14 mouse cellular contexts compared by ENCODE assay signal in genomic region chr2:87525899-87526616, GRCm38 (mm10). TPM values are rescaled to one million over a fixed set of nuclear protein-coding genes. Genes with fewer than 3 reads are reported as not detected.
A peak's percentile ranks its signal among the peaks of the same experiment; 100 is the strongest.
DNase-seq lines count a peak whose midpoint lies in the region; ATAC-seq and TF ChIP-seq lines count a peak whose summit lies in the region.
"Not testable (repeated sequence)": the region's sequence is repeated elsewhere in the genome, so short reads cannot be mapped to it uniquely, and the experiment has no call there.
"Had no signal": no experiment of that assay in that cellular context is flagged by ENCODE, and none has a peak within 500 bp of the region (broad histone marks: within the 10 kb centered on the region; RNA-seq: fewer than 3 reads in every experiment).

No protein-coding gene starts in this region.

- not testable (repeated sequence) for H3K9me3 ChIP-seq in heart, embryonic 12.5 days (replicated peaks); intestine, embryonic 15.5 days; lung, embryonic 15.5 days; neural tube, embryonic 13.5 days

- H3K27ac ChIP-seq in heart, embryonic 12.5 days (ENCODE audit: poor library complexity, severe bottlenecking); intestine, embryonic 15.5 days; lung, embryonic 15.5 days; neural tube, embryonic 13.5 days (replicated peaks): not testable (repeated sequence)
- H3K27ac ChIP-seq in testis, adult 2 months (ENCODE audit: control insufficient read depth, insufficient read depth, low read depth, low read length), result peak overlapping the region; percentile 25; the same call in 1 of the 2 replicates

- not testable (repeated sequence) for H3K36me3 ChIP-seq in heart, embryonic 12.5 days; intestine, embryonic 15.5 days; lung, embryonic 15.5 days; neural tube, embryonic 13.5 days; testis, adult 2 months (ENCODE audit: control insufficient read depth, insufficient read depth, low read length)

- TF ChIP-seq POLR2A in brain, embryonic 14.5 days (IDR thresholded peaks at IDR 0.05; ENCODE audit: borderline replicate concordance, extremely low read depth, insufficient read depth, insufficient read length, poor library complexity, severe bottlenecking); testis, adult 2 months (IDR thresholded peaks at IDR 0.05; ENCODE audit: control insufficient read depth, low read depth, low read length): not testable (repeated sequence)

- peak; percentile 46 for DNase-seq in brain, embryonic 14.5 days (ENCODE audit: low read depth)
- peak; percentile 6 to 7 for DNase-seq in layer of hippocampus, postnatal 25 days (ENCODE audit: extremely low spot score in 1 of 2, low spot score in 1 of 2)

- ATAC-seq in erythroblast, adult 5-6 weeks (replicated peaks; ENCODE audit: low FRiP score, poor library complexity, severe bottlenecking), result peak; percentile 64; the same call in 1 of the 2 replicates
- not testable (repeated sequence) for ATAC-seq in heart, embryonic 12.5 days (ENCODE audit: insufficient number of reproducible peaks, low FRiP score); intestine, embryonic 15.5 days; lung, embryonic 15.5 days (ENCODE audit: borderline replicate concordance, extremely low read depth, low FRiP score, low TSS enrichment)
- ATAC-seq in neural tube, embryonic 13.5 days (ENCODE audit: low read depth), result peak; percentile 56; the same call in 1 of the 2 replicates

- 28% methylated on average over 39 of the region's 39 CpGs for WGBS in heart, embryonic 12.5 days
- WGBS in intestine, embryonic 15.5 days, result 32% methylated on average over 38 of the region's 39 CpGs
- 31% methylated on average over 39 of the region's 39 CpGs for WGBS in lung, embryonic 15.5 days
- 32% methylated on average over 38 of the region's 39 CpGs for WGBS in neural tube, embryonic 13.5 days

- peak overlapping the region; percentile 60 for H3K4me2 ChIP-seq in heart, embryonic 12.5 days
- H3K4me2 ChIP-seq in intestine, embryonic 15.5 days (replicated peaks), result peak overlapping the region; percentile 40
- peak overlapping the region; percentile 33; the same call in 1 of the 2 replicates for H3K4me2 ChIP-seq in lung, embryonic 15.5 days
- peak overlapping the region; percentile 51 for H3K4me2 ChIP-seq in neural tube, embryonic 13.5 days

- H3K4me1 ChIP-seq in heart, embryonic 12.5 days (replicated peaks); intestine, embryonic 15.5 days (replicated peaks); lung, embryonic 15.5 days; neural tube, embryonic 13.5 days (replicated peaks); testis, adult 2 months (ENCODE audit: control insufficient read depth, insufficient read depth, low read length): not testable (repeated sequence)

- H3K27me3 ChIP-seq in heart, embryonic 12.5 days (replicated peaks); intestine, embryonic 15.5 days (replicated peaks); lung, embryonic 15.5 days; neural tube, embryonic 13.5 days; testis, adult 2 months (ENCODE audit: control insufficient read depth, insufficient read depth, low read length): not testable (repeated sequence)

- not testable (repeated sequence) for TF ChIP-seq CTCF in brain, embryonic 14.5 days (IDR thresholded peaks at IDR 0.05; ENCODE audit: borderline replicate concordance, extremely low read depth, insufficient read depth, insufficient read length); testis, adult 2 months (IDR thresholded peaks at IDR 0.05; ENCODE audit: control insufficient read depth, insufficient read depth, insufficient replicate concordance, low read depth, low read length)

- H3K4me3 ChIP-seq in heart, embryonic 12.5 days, result peak overlapping the region; percentile 26
- not testable (repeated sequence) for H3K4me3 ChIP-seq in intestine, embryonic 15.5 days (replicated peaks); lung, embryonic 15.5 days
- H3K4me3 ChIP-seq in neural tube, embryonic 13.5 days, result peak overlapping the region; percentile 21
- H3K4me3 ChIP-seq in testis, adult 2 months (ENCODE audit: control insufficient read depth, low read depth, low read length), result peak overlapping the region; percentile 76

- H3K9ac ChIP-seq in heart, embryonic 12.5 days; intestine, embryonic 15.5 days; lung, embryonic 15.5 days; neural tube, embryonic 13.5 days: not testable (repeated sequence)

RNA-seq across cellular contexts. Expression of gene Olfr153, which starts 5.5 kb away (rescaled TPM):
- polyA plus RNA-seq in brain, embryonic 14.5 days (2012; rRNA removed), result not detected in 2 replicates
- total RNA-seq in erythroblast, adult 5-6 weeks (2015; ENCODE audit: low replicate concordance), result 1.5 TPM in 1 of 2 replicates, not detected in the other
- total RNA-seq in erythroblast, adult 5-6 weeks (2017; ENCODE audit: low replicate concordance), result not detected in 2 replicates
- not detected in 2 replicates for polyA plus RNA-seq in heart, embryonic 12.5 days (2016; fragmentation: Nextera tagmentation; extraction: Ambion mirVana)
- not detected in 2 replicates for polyA plus RNA-seq in intestine, embryonic 15.5 days (2015; fragmentation: Nextera tagmentation; extraction: Ambion mirVana)
- total RNA-seq in layer of hippocampus, postnatal 25 days (2021), result not detected
- not detected in 2 replicates for polyA plus RNA-seq in lung, embryonic 15.5 days (2015; fragmentation: Nextera tagmentation; extraction: Ambion mirVana)
- not detected in 2 replicates for polyA plus RNA-seq in neural tube, embryonic 13.5 days (2015; fragmentation: Nextera tagmentation; extraction: Ambion mirVana)
- 0.08 and 0.42 TPM in 2 replicates for polyA plus RNA-seq in testis, adult 2 months (2012; rRNA removed)
- total RNA-seq: gastrocnemius, postnatal 10 days; heart, postnatal 4 days had no signal
- polyA plus RNA-seq: activated CD4-positive, CD25-positive, alpha-beta regulatory T cell, adult 4 months; cortical plate, adult 2 months; lung, adult 2 months; small intestine, adult 2 months had no signal

RNA-seq across cellular contexts. Expression of gene Olfr1128, which starts 19.3 kb away (rescaled TPM):
- polyA plus RNA-seq in brain, embryonic 14.5 days (2012; rRNA removed), result not detected in 2 replicates
- total RNA-seq in erythroblast, adult 5-6 weeks (2015; ENCODE audit: low replicate concordance), result not detected in 2 replicates
- not detected in 2 replicates for total RNA-seq in erythroblast, adult 5-6 weeks (2017; ENCODE audit: low replicate concordance)
- not detected in 2 replicates for polyA plus RNA-seq in heart, embryonic 12.5 days (2016; fragmentation: Nextera tagmentation; extraction: Ambion mirVana)
- polyA plus RNA-seq in intestine, embryonic 15.5 days (2015; fragmentation: Nextera tagmentation; extraction: Ambion mirVana), result not detected in 2 replicates
- total RNA-seq in layer of hippocampus, postnatal 25 days (2021), result not detected
- not detected in 2 replicates for polyA plus RNA-seq in lung, embryonic 15.5 days (2015; fragmentation: Nextera tagmentation; extraction: Ambion mirVana)
- polyA plus RNA-seq in neural tube, embryonic 13.5 days (2015; fragmentation: Nextera tagmentation; extraction: Ambion mirVana), result not detected in 2 replicates
- not detected in 2 replicates for polyA plus RNA-seq in testis, adult 2 months (2012; rRNA removed)
- total RNA-seq: gastrocnemius, postnatal 10 days; heart, postnatal 4 days had no signal
- polyA plus RNA-seq: cortical plate, adult 2 months; lung, adult 2 months; small intestine, adult 2 months had no signal

RNA-seq across cellular contexts. Expression of gene Pramel6, which starts 19.7 kb away (rescaled TPM):
- polyA plus RNA-seq in brain, embryonic 14.5 days (2012; rRNA removed), result not detected in 2 replicates
- not detected in 2 replicates for total RNA-seq in erythroblast, adult 5-6 weeks (2015; ENCODE audit: low replicate concordance)
- total RNA-seq in erythroblast, adult 5-6 weeks (2017; ENCODE audit: low replicate concordance), result not detected in 2 replicates
- polyA plus RNA-seq in heart, embryonic 12.5 days (2016; fragmentation: Nextera tagmentation; extraction: Ambion mirVana), result not detected in 2 replicates
- not detected in 2 replicates for polyA plus RNA-seq in intestine, embryonic 15.5 days (2015; fragmentation: Nextera tagmentation; extraction: Ambion mirVana)
- not detected for total RNA-seq in layer of hippocampus, postnatal 25 days (2021)
- polyA plus RNA-seq in lung, embryonic 15.5 days (2015; fragmentation: Nextera tagmentation; extraction: Ambion mirVana), result not detected in 2 replicates
- polyA plus RNA-seq in neural tube, embryonic 13.5 days (2015; fragmentation: Nextera tagmentation; extraction: Ambion mirVana), result not detected in 2 replicates
- polyA plus RNA-seq in testis, adult 2 months (2012; rRNA removed), result not detected in 2 replicates
- total RNA-seq: gastrocnemius, postnatal 10 days; heart, postnatal 4 days had no signal
- polyA plus RNA-seq: activated CD4-positive, CD25-positive, alpha-beta regulatory T cell, adult 4 months; cortical plate, adult 2 months; lung, adult 2 months; small intestine, adult 2 months had no signal

RNA-seq across cellular contexts. Expression of gene Pramel7, which starts 29.2 kb away (rescaled TPM):
- not detected in 2 replicates for polyA plus RNA-seq in brain, embryonic 14.5 days (2012; rRNA removed)
- total RNA-seq in erythroblast, adult 5-6 weeks (2015; ENCODE audit: low replicate concordance), result not detected in 2 replicates
- not detected in 2 replicates for total RNA-seq in erythroblast, adult 5-6 weeks (2017; ENCODE audit: low replicate concordance)
- not detected in 2 replicates for polyA plus RNA-seq in heart, embryonic 12.5 days (2016; fragmentation: Nextera tagmentation; extraction: Ambion mirVana)
- polyA plus RNA-seq in intestine, embryonic 15.5 days (2015; fragmentation: Nextera tagmentation; extraction: Ambion mirVana), result not detected in 2 replicates
- not detected for total RNA-seq in layer of hippocampus, postnatal 25 days (2021)
- not detected in 2 replicates for polyA plus RNA-seq in lung, embryonic 15.5 days (2015; fragmentation: Nextera tagmentation; extraction: Ambion mirVana)
- not detected in 2 replicates for polyA plus RNA-seq in neural tube, embryonic 13.5 days (2015; fragmentation: Nextera tagmentation; extraction: Ambion mirVana)
- polyA plus RNA-seq in testis, adult 2 months (2012; rRNA removed), result 0.13 and 0.21 TPM in 2 replicates
- total RNA-seq: gastrocnemius, postnatal 10 days; heart, postnatal 4 days had no signal
- polyA plus RNA-seq: activated CD4-positive, CD25-positive, alpha-beta regulatory T cell, adult 4 months; cortical plate, adult 2 months; lung, adult 2 months; small intestine, adult 2 months had no signal

RNA-seq across cellular contexts. Expression of gene Olfr1129, which starts 47.6 kb away (rescaled TPM):
- polyA plus RNA-seq in brain, embryonic 14.5 days (2012; rRNA removed), result not detected in 2 replicates
- total RNA-seq in erythroblast, adult 5-6 weeks (2015; ENCODE audit: low replicate concordance), result not detected in 2 replicates
- total RNA-seq in erythroblast, adult 5-6 weeks (2017; ENCODE audit: low replicate concordance), result not detected in 2 replicates
- polyA plus RNA-seq in heart, embryonic 12.5 days (2016; fragmentation: Nextera tagmentation; extraction: Ambion mirVana), result not detected in 2 replicates
- polyA plus RNA-seq in intestine, embryonic 15.5 days (2015; fragmentation: Nextera tagmentation; extraction: Ambion mirVana), result not detected in 2 replicates
- not detected for total RNA-seq in layer of hippocampus, postnatal 25 days (2021)
- not detected in 2 replicates for polyA plus RNA-seq in lung, embryonic 15.5 days (2015; fragmentation: Nextera tagmentation; extraction: Ambion mirVana)
- polyA plus RNA-seq in neural tube, embryonic 13.5 days (2015; fragmentation: Nextera tagmentation; extraction: Ambion mirVana), result not detected in 2 replicates
- polyA plus RNA-seq in testis, adult 2 months (2012; rRNA removed), result not detected in 2 replicates
- total RNA-seq: gastrocnemius, postnatal 10 days; heart, postnatal 4 days had no signal
- polyA plus RNA-seq: activated CD4-positive, CD25-positive, alpha-beta regulatory T cell, adult 4 months; cortical plate, adult 2 months; lung, adult 2 months; small intestine, adult 2 months had no signal
